Mouse (Mus musculus) stomach, postnatal 0 days (tissue): ENCODE data around the gene Amer1.

ENCODE experiments used
- CTCF ChIP-seq: IDR thresholded peaks from 2 replicates; pipeline ENCODE4 v1.5.1; 2016; ENCODE audit warnings: antibody characterized with exemption, low read depth, mild to moderate bottlenecking, moderate library complexity
- EP300 ChIP-seq: optimal IDR thresholded peaks from 2 replicates; pipeline ENCODE3; 2016; ENCODE audit warnings: antibody characterized with exemption

GRCm38 (mm10) chrX:95445866-95446265 lies 1.2 kb upstream of the Amer1 start:
- TF ChIP-seq EP300 (no peak), CTCF (no peak)
